Mouse (Mus musculus) thymus, adult 18-20 months (tissue): ENCODE data around the gene Mei1.

ENCODE experiments used
- DNase-seq, 2 experiments: peaks; one replicate each; pipeline ENCODE4 v3.0.0; 2022; ENCODE audit warnings: mixed read lengths in 2 of 2

The Mei1 gene

DNA sequence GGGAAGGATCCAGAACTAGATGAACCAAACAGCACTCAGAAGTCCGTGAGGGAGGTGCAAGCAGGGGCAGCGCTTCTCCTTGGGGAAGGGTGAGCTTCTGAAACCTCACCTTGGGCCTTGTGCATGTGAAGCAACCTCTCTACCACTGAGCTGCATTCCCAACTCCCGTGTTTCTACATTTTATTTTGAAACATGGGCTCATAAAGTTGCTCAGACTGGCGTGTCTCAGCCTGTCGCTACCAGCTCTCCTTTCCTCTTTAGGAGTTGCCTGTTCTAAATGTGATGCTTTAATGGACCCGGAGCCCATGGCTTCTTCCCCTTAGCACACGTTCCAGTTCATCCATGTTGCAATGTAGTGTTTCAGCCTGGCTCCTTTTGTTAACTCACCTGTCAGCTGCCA lies 82.6 kb downstream of the Mei1 start:
- no peak for DNase-seq

DNA sequence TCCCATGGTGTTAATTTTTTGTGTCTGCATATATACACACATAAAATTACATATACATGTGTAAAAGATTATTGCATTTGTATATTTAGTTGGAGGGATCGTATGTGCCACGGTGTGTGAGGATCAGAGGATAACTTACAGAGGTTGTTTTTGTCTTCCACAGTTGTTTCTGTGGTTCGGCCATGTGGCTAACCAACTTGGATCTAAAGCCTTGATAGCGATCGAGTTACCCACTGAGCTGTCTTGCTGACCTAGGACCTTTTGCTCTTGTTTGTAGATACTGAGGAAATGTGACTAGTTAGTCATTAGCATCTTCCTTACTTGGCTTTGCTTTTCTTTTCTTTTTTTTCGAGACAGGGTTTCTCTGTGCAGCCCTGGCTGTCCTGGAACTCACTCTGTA lies 86.5 kb downstream of the Mei1 start:
- no peak for DNase-seq

DNA sequence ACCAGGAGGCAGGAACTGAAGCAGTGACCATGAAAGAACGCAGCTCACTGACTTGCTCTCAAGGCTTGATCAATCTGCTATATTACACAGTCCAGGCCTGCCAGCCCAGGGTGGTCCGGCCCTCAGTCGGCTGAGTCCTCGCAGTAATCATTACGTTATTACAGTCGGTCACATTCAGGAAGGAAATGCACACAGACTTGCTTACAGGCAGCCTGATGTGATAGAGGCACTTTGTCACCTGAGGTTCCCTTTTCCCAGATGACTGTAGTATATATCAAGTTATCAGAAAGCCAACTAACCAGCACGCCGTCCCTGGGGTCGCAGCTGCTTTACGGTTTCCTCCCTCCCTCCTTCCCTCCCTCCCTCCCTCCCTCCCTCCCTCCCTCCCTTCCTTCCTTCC lies 87.1 kb downstream of the Mei1 start:
- no peak for DNase-seq

DNA sequence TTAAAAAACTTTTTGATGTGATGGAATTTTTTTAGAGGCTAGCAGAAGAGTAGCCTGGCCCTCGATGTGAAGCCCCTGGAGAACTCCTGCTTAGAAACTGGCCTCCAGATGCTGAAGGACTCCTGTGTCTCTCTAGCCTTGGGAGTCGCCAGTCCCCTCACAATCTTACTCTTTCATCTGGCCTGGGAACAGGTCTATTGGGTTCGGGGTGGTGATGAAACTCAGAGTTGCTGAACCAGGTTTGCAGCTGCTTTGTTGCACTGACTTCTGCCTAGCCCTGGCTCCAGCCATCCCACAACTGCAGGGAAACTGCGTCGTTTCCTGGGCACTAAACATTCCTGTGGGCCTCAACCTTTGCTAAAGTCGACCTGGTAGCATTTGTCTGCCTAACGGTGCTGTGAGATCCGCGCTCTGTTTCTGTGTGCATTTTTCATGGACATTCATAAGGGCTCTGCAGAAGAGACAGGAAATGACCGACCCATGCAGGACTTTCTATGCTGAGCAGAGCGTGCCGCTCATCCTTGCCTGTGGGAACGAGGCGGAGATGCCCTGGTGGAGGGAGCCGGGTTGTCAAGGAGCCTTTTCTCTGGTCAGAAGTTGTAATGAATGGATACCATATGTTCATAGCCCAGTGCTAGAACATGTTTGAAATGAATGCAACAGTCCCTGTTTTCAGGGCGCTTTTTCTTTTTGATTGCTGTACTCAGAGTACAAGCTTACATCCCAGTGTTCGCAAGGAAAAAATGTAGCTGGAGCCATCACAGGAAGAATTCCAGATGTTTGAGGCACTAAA lies 88.6 kb downstream of the Mei1 start:
- DNase-seq, result no peak

DNA sequence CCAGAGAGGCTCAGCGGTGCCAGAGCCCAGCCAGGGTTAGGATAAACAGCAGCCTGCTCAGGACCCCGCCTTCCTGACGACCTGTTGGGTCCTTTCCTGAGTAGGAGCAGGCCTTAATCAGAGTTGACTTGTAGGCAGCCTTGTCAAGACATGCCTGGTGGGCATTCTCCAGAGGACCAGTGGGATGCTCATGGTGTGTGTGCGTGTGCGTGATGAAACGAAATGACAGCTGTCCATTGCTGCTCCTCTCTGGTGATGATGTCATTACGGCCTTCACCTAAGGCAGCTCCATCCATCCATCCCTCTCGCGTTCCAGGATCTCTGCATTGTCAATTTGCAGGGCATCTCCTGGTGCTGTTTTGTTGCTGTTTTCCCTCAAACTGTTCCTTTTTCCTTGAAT lies 89.7 kb downstream of the Mei1 start:
- DNase-seq, result no peak

DNA sequence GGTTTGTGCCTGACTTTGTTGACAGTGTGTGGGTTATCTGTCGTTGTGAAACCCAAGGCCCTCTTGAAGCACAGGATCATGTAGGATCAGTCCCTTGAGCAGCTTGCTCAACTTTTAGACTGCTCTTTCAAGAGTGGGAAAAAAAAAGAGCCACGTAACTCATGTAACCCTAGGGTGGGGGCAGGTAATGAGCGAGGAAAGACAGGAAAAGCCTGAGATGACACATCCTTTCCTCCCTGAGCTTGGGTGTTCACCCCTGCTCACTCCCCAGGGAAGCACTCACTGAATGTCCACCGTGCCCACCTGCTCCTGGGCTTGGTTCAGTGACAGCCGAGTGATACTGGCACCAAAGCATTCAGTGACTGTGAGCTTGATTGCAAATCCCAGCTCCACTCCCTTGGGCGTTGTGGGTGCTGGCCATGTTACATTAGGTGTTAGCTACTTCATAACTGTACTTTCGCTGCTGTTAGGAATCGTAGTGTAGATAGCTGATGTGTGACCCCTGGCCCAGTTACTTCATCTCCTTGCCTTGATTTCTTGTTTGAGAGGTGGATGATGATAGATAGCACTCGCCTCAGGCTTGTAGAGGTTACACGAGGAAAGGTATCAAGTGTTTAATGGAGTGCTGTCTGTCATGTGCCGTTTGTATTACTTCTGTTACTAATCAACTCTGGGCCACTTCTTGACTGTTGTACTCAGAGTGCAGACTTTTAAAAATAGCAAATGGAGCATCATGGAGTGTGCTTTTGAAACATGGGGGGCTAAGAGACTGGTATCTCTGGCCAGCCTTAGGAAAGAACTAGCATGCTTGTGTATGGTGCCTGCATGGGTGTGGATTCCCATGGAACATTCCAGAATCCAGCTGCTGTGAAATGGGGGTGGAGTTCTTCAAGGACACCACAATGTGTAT lies 91.2 kb downstream of the Mei1 start:
- no peak for DNase-seq

DNA sequence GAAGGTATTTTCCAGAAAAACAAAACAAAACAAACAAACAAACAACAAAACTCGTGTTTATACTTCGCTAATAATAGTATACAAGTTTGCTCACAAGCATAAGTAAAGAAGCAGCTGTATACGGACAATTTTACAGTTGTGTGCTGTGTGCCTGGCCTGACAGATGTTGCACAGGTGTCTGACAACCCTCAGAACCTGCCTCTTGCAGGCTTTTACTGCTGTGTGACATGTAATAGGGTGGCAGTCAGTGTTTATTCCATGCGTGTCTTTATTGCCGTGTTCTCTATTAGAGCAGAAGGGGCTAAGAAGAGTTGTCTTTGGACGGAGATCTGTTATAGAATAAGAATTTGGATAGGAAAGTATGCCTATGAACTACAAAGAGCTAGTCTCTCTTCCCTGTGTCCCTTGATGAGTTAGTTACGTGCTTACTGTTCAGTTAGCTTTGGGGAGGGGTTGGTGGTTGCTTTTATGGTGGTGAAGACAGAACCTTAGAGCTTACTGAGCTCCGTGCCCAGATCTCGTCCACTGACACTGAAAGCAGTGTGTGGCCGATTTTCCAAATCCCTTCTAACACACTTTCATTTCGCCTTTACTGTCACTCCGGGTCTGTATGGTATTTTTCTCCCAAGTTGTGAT lies 92.3 kb downstream of the Mei1 start:
- DNase-seq, result no peak

DNA sequence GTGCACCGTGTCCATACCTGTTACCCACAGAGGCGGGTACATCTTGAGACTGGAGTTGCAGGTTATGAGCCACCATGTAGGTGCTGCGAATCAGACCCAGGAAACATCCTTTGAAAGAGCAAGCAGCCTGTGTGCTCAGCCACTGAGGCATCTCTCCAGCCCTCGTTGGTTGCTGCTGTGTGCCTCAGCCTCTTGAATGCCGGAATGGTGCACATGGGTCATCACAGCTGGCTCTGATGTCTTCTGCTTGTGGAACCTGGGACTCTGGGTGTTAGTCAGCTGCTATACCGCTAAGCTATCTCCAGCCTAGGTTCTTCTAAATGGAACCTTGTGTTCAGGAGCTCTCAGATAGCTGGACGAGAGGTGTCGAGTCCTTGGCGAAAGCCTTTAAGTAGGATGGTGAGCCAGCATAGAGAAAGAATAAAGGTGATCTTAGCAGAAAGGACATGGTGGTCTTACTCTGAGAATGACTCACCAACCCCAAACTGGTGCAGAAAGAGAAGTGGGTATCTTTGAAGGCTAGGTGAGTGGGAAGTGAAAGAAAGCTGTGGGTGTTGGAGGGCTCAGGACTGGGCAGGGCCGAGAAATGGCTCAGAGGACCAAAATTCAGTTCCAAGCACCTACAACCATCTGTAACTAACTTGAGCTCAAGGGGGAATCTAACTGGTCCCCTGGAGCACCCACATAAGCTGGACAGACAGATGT lies 93.7 kb downstream of the Mei1 start:
- no peak for DNase-seq

DNA sequence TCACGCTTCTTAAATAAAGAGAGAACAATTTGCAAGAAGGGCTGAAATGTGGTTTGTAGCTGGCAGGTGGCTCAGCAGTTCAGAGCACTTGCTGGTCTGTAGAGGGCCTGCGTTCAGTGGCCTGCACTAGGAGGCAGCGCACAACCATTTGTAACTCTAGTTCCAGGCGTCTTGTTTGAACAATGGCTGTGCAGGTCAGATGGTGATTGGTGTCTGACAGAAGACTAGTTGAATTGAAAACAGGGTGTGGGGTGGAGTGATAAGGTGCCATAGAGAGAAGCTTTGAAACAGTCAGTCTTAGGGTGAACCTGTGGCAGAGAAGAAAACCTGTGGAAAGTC lies 94.2 kb downstream of the Mei1 start:
- DNase-seq, result no peak

DNA sequence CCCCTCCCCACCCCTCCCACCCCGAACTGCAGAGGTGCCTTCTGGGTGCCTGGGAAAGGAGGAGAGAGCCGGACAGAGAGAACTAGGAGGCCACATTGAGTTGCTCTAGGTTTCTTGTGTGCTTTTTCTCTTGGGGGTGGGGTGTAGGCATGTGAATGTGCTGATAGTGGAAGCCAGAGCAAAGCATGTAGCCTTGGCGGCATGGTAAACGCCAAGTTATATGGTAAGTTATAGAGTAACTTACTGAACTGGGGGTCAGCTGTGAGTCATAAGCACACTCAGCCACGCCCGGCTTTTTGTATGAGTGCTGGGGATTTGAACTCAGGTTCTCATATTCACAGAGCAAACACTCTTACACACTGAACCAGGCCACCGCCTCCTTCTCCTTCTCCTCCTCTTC lies 94.7 kb downstream of the Mei1 start:
- no peak for DNase-seq

DNA sequence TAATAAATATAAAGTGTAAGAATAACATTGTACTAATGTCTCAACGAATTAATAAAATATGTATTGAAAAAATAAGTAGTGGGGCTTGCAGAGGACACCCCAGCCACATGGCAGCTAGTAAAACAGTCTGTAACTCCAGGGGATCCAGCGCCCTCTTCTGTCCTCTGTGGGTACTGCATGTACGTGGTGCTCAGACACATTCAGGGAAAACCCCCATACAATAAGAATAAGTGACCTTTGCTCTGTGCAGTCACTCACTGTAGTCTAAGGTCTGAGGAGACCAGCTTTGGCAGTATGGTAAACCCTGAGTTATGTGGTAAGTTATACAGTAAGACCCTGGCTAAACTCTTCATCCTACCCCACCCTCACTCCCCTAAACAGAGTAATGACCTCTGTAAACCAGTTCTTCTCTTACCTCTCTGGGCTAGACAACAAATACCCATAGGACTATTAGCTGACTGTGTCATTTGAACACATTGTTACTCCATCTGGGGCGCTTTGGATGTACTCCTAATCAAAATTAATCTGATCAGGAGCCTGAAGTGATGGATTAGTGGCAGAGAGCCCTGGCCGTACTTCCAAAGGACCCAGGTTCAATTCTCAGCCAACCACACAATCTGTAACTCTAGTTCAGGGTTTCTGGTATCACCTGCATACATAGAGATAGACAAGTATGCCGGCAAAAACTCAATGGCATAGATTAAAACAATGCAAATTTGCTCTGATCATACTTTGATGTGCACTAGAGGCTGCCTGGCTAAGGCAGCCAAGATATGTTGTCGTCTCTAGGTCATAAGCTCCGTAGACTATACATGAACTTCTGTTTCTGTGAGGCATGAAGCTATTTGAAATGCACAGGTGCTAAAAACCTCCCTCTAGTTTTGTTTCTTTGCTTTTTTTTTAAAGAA lies 95.8 kb downstream of the Mei1 start:
- DNase-seq, result peak; percentile 70 to 80

DNA sequence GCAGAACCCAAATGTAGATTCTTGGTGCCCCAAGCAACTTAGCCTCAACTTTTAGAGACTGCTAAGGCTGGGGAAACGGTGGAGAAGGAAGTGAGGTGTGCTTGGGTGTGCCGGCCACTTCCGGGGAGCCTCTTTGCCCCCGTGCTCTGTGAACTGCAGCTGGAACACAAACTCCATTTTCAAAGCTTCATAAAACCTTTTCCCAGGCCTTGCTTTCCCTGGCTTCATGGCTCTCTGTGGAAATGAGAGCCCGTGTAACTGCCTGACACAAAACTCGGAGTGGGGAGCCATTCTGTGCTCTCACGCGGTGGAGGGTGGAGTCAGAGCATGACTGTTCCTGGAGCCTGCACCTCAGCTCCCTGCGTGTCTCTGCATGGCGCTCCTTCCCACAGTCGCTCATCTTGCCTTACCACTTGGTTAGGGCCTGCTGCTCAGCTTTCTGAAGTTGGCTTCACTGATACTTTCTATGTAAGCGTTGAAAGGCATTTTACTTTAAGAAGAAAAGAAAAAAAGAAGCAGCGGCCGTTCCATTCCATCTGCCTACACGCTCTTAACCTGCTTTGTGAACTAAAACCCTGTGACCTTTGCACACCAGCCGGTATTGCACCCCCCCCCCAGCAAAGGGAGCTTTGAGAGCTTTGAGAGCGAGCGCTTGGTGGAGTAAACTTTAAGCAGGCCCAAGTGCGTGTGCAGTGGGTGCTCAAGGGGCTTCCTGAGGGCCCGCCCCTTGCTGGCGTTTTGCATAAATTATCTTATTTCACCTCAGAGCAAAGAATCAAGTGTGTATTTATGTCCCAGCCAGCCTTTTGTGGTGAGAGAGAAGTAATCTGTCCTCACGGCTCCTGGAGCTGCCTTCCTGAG lies 96.7 kb downstream of the Mei1 start:
- peak; percentile 50 to 65 for DNase-seq

DNA sequence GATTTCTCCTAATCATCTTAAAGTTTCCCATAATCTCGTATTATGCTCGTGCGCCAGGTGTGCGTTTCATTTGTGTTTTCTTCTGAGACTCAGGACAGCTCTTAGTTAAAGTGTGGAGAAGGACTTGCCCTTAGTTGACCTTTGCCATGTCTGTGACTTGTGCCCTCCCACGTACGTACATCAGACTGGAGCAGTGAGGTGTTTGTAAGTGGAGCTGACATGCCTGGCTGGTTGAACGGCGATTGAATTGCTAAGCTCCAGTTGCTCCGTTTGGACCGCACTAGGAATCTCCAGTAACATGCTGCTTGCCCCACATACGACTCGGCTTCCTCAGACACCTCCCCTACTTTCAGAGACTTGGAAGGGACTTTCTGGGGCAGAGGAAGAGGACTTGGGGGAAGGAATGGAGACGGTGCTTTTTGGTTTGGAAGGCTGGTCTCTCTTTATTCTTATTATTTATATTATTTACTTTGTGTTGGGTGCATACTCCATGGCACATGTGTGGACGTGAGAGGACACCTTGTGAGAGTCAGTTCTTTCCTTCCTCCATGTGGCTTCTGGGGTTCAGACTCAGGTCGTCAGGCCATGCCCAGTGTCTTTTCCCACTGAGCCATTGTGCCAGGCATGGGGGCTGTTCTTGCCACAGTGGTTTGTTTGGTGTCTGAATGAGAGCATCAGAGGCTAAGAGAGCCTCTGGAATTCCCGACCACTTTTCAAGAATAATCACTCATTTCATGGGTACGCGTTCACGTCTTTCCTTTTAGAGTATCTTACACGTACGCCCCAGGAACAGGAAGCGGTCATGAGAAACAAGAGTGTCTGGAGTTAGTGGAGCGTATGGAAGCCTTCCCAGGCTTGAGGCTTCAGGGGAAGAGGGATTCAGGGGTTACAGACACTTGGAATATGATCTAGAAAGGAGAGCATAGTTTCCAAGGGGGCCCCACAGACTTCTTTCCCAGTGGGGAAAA lies 97.7 kb downstream of the Mei1 start:
- DNase-seq, result no peak

DNA sequence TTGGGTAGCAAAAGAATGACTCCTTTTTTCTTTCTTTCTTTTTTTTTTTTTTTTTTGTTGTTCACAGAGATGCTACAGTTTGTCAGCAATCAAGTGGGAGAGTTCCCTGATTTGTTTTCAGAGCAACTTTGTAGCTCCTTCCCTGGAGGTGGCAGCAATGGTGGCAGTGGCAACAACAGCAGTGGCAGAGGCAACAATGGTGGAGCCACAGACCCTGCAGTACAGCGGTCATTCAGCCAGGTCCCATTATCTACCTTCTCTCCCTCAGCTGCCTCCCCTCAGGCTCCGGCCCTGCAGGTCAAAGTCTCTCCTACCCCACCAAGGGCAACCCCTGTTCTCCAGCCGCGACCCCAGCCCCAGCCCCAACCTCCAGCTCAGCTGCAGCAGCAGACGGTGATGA lies 99.9 kb downstream of the Mei1 start:
- DNase-seq, result no peak

DNA sequence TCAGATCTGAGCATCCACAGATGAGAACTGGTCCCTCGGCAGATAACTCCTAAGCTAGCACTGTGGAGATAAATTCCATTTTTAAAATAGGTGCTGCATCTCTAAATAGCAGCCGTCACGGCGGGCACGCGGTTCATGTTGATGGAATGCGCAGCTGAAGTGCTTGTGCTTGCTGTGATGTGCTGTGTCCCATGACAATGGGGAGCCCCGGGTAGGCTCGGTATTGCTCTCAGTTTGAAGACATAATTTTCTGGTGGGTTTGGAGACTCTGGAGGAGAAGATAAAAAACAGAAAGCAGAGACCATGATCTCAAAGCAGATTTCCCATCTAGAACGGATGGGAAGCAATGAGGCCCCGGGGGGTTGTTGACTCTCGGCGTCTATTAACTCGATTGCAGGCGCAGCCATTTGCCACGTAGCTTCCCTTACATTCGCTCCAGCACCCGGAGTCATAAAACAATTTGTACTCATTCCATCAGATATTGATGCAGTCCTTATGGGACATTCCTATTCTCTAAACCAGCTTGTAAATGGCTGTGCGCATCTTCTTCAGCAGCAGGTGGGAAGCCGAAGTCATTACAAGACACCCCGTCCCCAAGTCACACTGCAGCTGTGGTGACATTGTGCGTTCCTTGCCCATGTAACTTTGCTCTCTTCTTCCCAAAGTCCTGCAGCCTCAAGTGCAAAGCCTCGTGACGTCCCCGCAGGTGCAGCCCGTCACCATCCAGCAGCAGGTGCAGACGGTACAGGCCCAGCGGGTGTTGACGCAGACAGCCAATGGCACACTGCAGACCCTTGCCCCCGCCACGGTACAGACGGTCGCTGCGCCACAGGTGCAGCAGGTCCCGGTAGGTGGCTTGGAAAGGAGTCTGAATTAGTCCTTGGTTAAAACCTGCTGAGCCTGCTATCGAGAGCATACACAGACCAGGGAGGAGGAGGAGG lies 100.9 kb downstream of the Mei1 start:
- no peak for DNase-seq

DNA sequence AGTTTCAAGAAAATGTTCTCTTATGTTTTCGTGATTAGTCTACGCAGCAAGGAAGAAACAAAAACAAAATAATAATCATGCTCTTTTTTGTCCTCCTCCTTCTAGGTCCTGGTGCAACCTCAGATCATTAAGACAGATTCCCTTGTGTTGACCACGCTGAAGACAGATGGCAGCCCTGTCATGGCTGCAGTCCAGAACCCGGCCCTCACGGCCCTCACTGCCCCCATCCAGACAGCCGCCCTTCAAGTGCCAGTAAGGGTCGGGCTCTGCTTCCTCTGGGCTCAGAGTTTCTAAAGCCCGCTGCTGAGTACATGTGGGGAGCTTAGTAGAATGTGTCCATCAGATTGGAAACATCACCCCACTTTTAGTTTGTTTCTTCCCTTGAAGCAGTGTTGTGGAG lies 102.9 kb downstream of the Mei1 start:
- no peak for DNase-seq

DNA sequence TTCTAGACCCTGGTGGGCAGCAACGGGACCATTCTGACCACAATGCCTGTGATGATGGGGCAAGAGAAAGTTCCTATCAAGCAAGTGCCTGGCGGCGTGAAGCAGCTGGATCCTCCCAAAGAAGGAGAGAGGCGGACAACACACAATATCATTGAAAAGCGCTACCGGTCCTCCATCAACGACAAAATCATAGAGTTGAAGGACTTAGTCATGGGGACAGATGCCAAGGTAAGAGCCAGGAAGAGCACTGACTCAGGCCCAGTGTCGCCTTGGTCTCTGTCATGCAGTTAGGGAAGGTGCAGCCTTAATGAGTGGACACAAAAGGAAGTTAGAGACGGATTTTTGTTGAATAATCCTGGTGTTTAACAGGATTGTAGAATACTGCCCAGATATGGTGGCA lies 105.3 kb downstream of the Mei1 start:
- no peak for DNase-seq
